Mouse (Mus musculus) megakaryocyte progenitor cell, adult 5-6 weeks (primary cell): ENCODE data around the gene Cinp. TPM values are rescaled to one million over a fixed set of nuclear protein-coding genes. Genes with fewer than 3 reads are reported as not detected.
A peak's percentile ranks its signal among the peaks of the same experiment; 100 is the strongest.

ENCODE experiments used
- ATAC-seq: replicated peaks from 2 replicates; pipeline ENCODE4 v1.8.0; 2016; ENCODE audit warnings: mild to moderate bottlenecking, moderate TSS enrichment, inconsistent platforms; ENCODE audit not compliant: poor library complexity
- total RNA-seq, 2 experiments: library from RNA; stranded (forward) in 1 of 2; stranded (reverse) in 1 of 2; fragments of 157-497, 149-512 nt in 1 of 2; fragments of 200-1000 nt in 1 of 2; gene quantifications; 2 replicates each; pipeline versions ENCODE4 v1.2.3 to v1.2.4; 2015 to 2017

Gene Cinp
- total RNA-seq, 2 experiments from 2014 or later: 50.2 to 100 TPM

- peak; percentile 63 for ATAC-seq
Observed at GRCm38 (mm10) chr12:110837192-110837841, 51.6 kb downstream of the Cinp start.

GRCm38 (mm10) chr12:110836729-110837128 lies 52.2 kb downstream of the Cinp start:
- ATAC-seq: no peak

- no peak for ATAC-seq
Observed at GRCm38 (mm10) chr12:110835182-110835581, 53.8 kb downstream of the Cinp start.

- ATAC-seq: no peak
Observed at GRCm38 (mm10) chr12:110830293-110831024, 58.5 kb downstream of the Cinp start.

GRCm38 (mm10) chr12:110828908-110829307 lies 60.0 kb downstream of the Cinp start:
- ATAC-seq: no peak

Other genes starting within 250 kb of the Cinp start
- not detected in 2 replicates for gene 1700001K19Rik, start 206.5 kb downstream of the Cinp start, total RNA-seq (2015)
- gene 1700001K19Rik, start 206.5 kb downstream of the Cinp start, total RNA-seq (2017): not detected in 2 replicates
- gene Hsp90aa1, start 186.4 kb downstream of the Cinp start, total RNA-seq (2015): 1,320 and 1,329 TPM in 2 replicates
- 1,319 and 1,619 TPM in 2 replicates for gene Hsp90aa1, start 186.4 kb downstream of the Cinp start, total RNA-seq (2017)
- 21.3 and 22.8 TPM in 2 replicates for gene Wdr20, start 151.2 kb downstream of the Cinp start, total RNA-seq (2015)
- gene Wdr20, start 151.2 kb downstream of the Cinp start, total RNA-seq (2017): 27.1 and 36.2 TPM in 2 replicates
- gene Mok, start 48.2 kb downstream of the Cinp start, total RNA-seq (2015): 1.0 and 2.1 TPM in 2 replicates
- 2.0 and 2.2 TPM in 2 replicates for gene Mok, start 48.2 kb downstream of the Cinp start, total RNA-seq (2017)
- 5.1 and 5.5 TPM in 2 replicates for gene Zfp839, start 38.9 kb downstream of the Cinp start, total RNA-seq (2015)
- 4.6 and 6.2 TPM in 2 replicates for gene Zfp839, start 38.9 kb downstream of the Cinp start, total RNA-seq (2017)
- 4.7 and 5.0 TPM in 2 replicates for gene Tecpr2, start 119 bp upstream of the Cinp start, total RNA-seq (2015)
- 6.8 and 7.4 TPM in 2 replicates for gene Tecpr2, start 119 bp upstream of the Cinp start, total RNA-seq (2017)
- gene Ankrd9, start 89.9 kb upstream of the Cinp start, total RNA-seq (2015): 1.1 and 1.4 TPM in 2 replicates
- 1.8 and 4.6 TPM in 2 replicates for gene Ankrd9, start 89.9 kb upstream of the Cinp start, total RNA-seq (2017)
- gene Rcor1, start 150.2 kb upstream of the Cinp start, total RNA-seq (2015): 53.7 and 59.9 TPM in 2 replicates
- 41.1 and 43.2 TPM in 2 replicates for gene Rcor1, start 150.2 kb upstream of the Cinp start, total RNA-seq (2017)